Mouse (Mus musculus): Measurements from ENCODE around the gene Actc1. TPM values are rescaled to one million over a fixed set of nuclear protein-coding genes. Genes with fewer than 3 reads are reported as not detected.

Actc1 gene
- polyA plus RNA-seq, 1 experiment from 2014 or later, result 97.5 TPM

GRCm38 (mm10) chr2:114013846-114014245, 39.5 kb downstream of the Actc1 start:
- no peak for ATAC-seq (ENCODE audit: insufficient read depth)
- 4% methylated on average over 13 of the region's 13 CpGs for WGBS (ENCODE audit: insufficient replicate concordance)
- Histone ChIP-seq H3K36me3 (replicated peaks) (no peaks in the 10 kb centered on the region), H3K4me2 (peak overlapping the region; percentile 49), H3K4me3 (replicated peaks) (peak overlapping the region; percentile 21; the same call in 1 of the 2 replicates), H3K27me3 (peaks cover 43% of the 10 kb centered on the region), H3K4me1 (replicated peaks) (no peaks in the 10 kb centered on the region), H3K27ac (replicated peaks) (no peak overlapping the region), H3K9ac (no peak overlapping the region), H3K9me3 (replicated peaks) (no peaks in the 10 kb centered on the region)

DNA sequence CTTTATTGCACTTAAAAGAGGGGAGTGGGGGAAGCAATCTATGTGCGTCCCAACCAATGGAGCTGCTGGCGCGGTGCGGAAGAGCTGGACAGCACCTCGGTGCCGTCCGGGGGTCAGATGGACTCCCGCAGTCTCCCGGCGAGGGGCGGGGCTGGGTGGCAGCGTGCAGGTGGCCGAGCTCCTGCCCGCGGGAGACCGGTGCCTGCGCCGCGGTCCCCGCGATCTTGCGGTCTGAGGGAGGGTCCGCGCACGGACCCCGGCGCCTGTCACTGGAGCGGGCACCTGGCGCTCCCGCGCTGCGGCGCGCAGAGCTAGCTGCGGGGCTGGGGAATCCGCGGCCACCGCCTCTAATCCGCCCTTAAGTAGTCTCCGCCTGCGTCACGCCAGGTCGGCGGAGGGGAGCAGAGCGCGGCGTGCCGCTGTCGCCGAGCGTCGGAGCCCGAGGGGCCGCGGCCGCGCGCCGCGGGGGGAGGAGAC, 40.0 kb downstream of the Actc1 start, which contains the start of gene Gjd2:
Gjd2 (minus strand) TSS at position 325 of the 477 bp plus-strand sequence.
- peak within 1 kb of the TSS; percentile 49 for H3K4me2 ChIP-seq
- H3K4me3 ChIP-seq (replicated peaks), result peak within 1 kb of the TSS; percentile 21
- ATAC-seq (ENCODE audit: insufficient read depth), result no peak
- peaks cover 43% of the 10 kb centered on the region for H3K27me3 ChIP-seq
- H3K36me3 ChIP-seq (replicated peaks), result no peaks in the 10 kb centered on the region
- H3K27ac ChIP-seq (replicated peaks), result no peak within 1 kb of the TSS
- WGBS (ENCODE audit: insufficient replicate concordance), result 2% methylated on average over 60 of the region's 60 CpGs
- H3K4me1 ChIP-seq (replicated peaks), result no peaks in the 10 kb centered on the region
- H3K9me3 ChIP-seq (replicated peaks), result no peaks in the 10 kb centered on the region
- H3K9ac ChIP-seq, result no peak within 1 kb of the TSS

GRCm38 (mm10) chr2:114012749-114013211, 40.6 kb downstream of the Actc1 start:
- Histone ChIP-seq H3K4me2 (0 out of 2 replicates have a peak overlapping the region, but pooled peaks have one; percentile 49), H3K27me3 (peaks cover 43% of the 10 kb centered on the region), H3K4me1 (replicated peaks) (no peaks in the 10 kb centered on the region), H3K27ac (replicated peaks) (no peak overlapping the region), H3K36me3 (replicated peaks) (no peaks in the 10 kb centered on the region), H3K4me3 (replicated peaks) (no peak overlapping the region), H3K9me3 (replicated peaks) (no peaks in the 10 kb centered on the region), H3K9ac (no peak overlapping the region)
- ATAC-seq (ENCODE audit: insufficient read depth), result no peak
- WGBS (ENCODE audit: insufficient replicate concordance), result 4% methylated on average over 19 of the region's 19 CpGs

DNA sequence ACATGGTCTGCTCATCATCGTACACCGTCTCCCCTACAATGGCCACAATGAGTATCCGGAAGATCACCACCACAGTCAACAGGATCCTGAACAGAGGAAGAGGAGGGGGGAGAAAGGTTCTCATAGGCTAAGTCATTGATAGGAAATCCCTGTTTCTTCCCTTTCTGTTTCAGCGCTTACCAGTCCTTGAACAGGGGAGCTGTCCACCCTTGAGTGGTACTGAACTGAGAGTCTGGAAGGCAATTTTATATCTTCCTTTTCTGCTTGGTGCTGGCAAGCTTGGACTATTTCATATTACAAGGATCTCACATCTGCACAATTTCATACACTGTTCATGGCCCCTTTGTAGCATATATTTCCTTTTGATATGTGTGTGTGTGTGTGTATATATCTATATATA, 41.5 kb downstream of the Actc1 start:
- no peak for ATAC-seq (ENCODE audit: insufficient read depth)
- peaks cover 42% of the 10 kb centered on the region for H3K27me3 ChIP-seq
- no peak overlapping the region for H3K4me3 ChIP-seq (replicated peaks)
- no peak overlapping the region for H3K4me2 ChIP-seq
- WGBS (ENCODE audit: insufficient replicate concordance), result 44% methylated on average over 4 of the region's 4 CpGs
- no peaks in the 10 kb centered on the region for H3K4me1 ChIP-seq (replicated peaks)
- H3K9ac ChIP-seq, result no peak overlapping the region
- no peak overlapping the region for H3K27ac ChIP-seq (replicated peaks)
- no peaks in the 10 kb centered on the region for H3K36me3 ChIP-seq (replicated peaks)
- H3K9me3 ChIP-seq (replicated peaks), result no peaks in the 10 kb centered on the region

DNA sequence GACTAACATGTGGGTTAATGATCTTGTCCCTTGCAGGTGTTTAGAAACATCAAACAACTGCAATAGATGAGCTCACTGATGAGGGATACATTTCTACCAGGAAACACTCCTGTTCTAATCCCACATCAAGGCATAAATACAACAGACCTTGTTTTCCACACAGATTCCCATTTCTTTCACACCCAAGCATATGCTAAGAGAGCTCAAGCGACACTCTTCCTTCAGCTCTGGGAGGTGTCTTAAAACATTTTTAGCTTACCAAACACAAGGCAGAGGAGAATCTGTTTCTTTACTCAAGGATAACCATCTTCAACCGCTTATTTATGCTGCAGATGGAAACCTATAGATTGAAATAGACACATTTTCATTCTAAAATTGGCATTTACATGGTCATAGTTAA, 45.0 kb downstream of the Actc1 start:
- no peaks in the 10 kb centered on the region for H3K4me1 ChIP-seq (replicated peaks)
- H3K4me3 ChIP-seq (replicated peaks), result no peak overlapping the region
- ATAC-seq (ENCODE audit: insufficient read depth), result no peak
- H3K9me3 ChIP-seq (replicated peaks), result no peaks in the 10 kb centered on the region
- peaks cover 19% of the 10 kb centered on the region for H3K27me3 ChIP-seq
- H3K27ac ChIP-seq (replicated peaks), result no peak overlapping the region
- H3K4me2 ChIP-seq, result no peak overlapping the region
- no peak overlapping the region for H3K9ac ChIP-seq
- 56% methylated on average over 2 of the region's 2 CpGs for WGBS (ENCODE audit: insufficient replicate concordance)
- H3K36me3 ChIP-seq (replicated peaks), result no peaks in the 10 kb centered on the region

- no peak overlapping the region for H3K4me3 ChIP-seq (replicated peaks)
- H3K9me3 ChIP-seq (replicated peaks), result no peaks in the 10 kb centered on the region
- no peak overlapping the region for H3K4me2 ChIP-seq
- no peaks in the 10 kb centered on the region for H3K36me3 ChIP-seq (replicated peaks)
- H3K9ac ChIP-seq, result no peak overlapping the region
- no peak for ATAC-seq (ENCODE audit: insufficient read depth)
- WGBS (ENCODE audit: insufficient replicate concordance), result 58% methylated on average over 8 of the region's 8 CpGs
- no peaks in the 10 kb centered on the region for H3K4me1 ChIP-seq (replicated peaks)
- H3K27me3 ChIP-seq, result no peaks in the 10 kb centered on the region
- H3K27ac ChIP-seq (replicated peaks), result no peak overlapping the region
Observed at GRCm38 (mm10) chr2:113997484-113997883, 55.9 kb downstream of the Actc1 start.

Other genes with a start within 250 kb of the Actc1 start
- 0.09 and 0.14 TPM in 2 replicates for gene Scg5, start 224.4 kb downstream of the Actc1 start, polyA plus RNA-seq (2015; fragmentation: Nextera tagmentation; extraction: Ambion mirVana)
- gene Arhgap11a, start 204.9 kb downstream of the Actc1 start, polyA plus RNA-seq (2015; fragmentation: Nextera tagmentation; extraction: Ambion mirVana), result 16.3 and 17.1 TPM in 2 replicates
- not detected in 2 replicates for gene Gjd2, start 39.9 kb downstream of the Actc1 start, polyA plus RNA-seq (2015; fragmentation: Nextera tagmentation; extraction: Ambion mirVana)
- 16.9 and 18.9 TPM in 2 replicates for gene Aqr, start 133.5 kb upstream of the Actc1 start, polyA plus RNA-seq (2015; fragmentation: Nextera tagmentation; extraction: Ambion mirVana)
- 1.3 TPM in 2 replicates for gene Zfp770, start 147.9 kb upstream of the Actc1 start, polyA plus RNA-seq (2015; fragmentation: Nextera tagmentation; extraction: Ambion mirVana)

Measured in liver, embryonic 15.5 days (tissue).